Mouse (Mus musculus) heart, embryonic 15.5 days (tissue): ENCODE measurements around the gene Zfp553. TPM values are rescaled to one million over a fixed set of nuclear protein-coding genes. Genes with fewer than 3 reads are reported as not detected.

Experiments
- ATAC-seq: fragments of 200-750 bp; cut with Nextera tagmentation; replicated peaks from 2 replicates; pipeline ENCODE4 v1.8.0; 2017; ENCODE audit warnings: low read depth, moderate TSS enrichment; ENCODE audit not compliant: insufficient number of reproducible peaks, insufficient read depth, low FRiP score
- H3K27ac ChIP-seq: fragments of 300-500 bp; sonication (generic); 2 replicates; pipeline ENCODE4 v1.5.1; 2015; ENCODE audit warnings: mild to moderate bottlenecking, inconsistent platforms
- H3K27me3 ChIP-seq: fragments of 300-500 bp; sonication (generic); 2 replicates; pipeline ENCODE4 v1.6.1; 2015; ENCODE audit warnings: inconsistent platforms
- H3K36me3 ChIP-seq: fragments of 300-500 bp; sonication (generic); 2 replicates; pipeline ENCODE4 v1.6.1; 2015; ENCODE audit warnings: mild to moderate bottlenecking, inconsistent platforms
- H3K4me1 ChIP-seq: fragments of 300-500 bp; sonication (generic); replicated peaks from 2 replicates; pipeline ENCODE4 v1.6.1; 2015; ENCODE audit warnings: inconsistent platforms
- H3K4me2 ChIP-seq: fragments of 300-500 bp; sonication (generic); 2 replicates; pipeline ENCODE4 v1.6.1; 2015; ENCODE audit warnings: inconsistent platforms, mild to moderate bottlenecking, moderate library complexity
- H3K4me3 ChIP-seq: fragments of 300-500 bp; sonication (generic); 2 replicates; pipeline ENCODE4 v1.5.1; 2015; ENCODE audit warnings: mild to moderate bottlenecking, inconsistent platforms
- H3K9ac ChIP-seq: fragments of 300-500 bp; sonication (generic); 2 replicates; pipeline ENCODE4 v1.6.1; 2015; ENCODE audit warnings: mild to moderate bottlenecking, inconsistent platforms
- H3K9me3 ChIP-seq: fragments of 300-500 bp; sonication (generic); replicated peaks from 2 replicates; pipeline ENCODE4 v1.6.1; 2016; ENCODE audit warnings: inconsistent platforms
- WGBS: fragments of 180-500 bp; shearing (Covaris S2); methylation state at CpG from one replicate; pipeline ENCODE4 v1.1.7; 2015; ENCODE audit warnings: mixed read lengths; 5-methylcytosine and 5-hydroxymethylcytosine counted together
- polyA plus RNA-seq: library from polyadenylated mRNA; unstranded; fragments of >200 nt; fragmentation: Nextera tagmentation; extraction: Ambion mirVana; gene quantifications from 2 replicates; pipeline ENCODE4 v1.2.1, GENCODE M21; 2015

Zfp553 gene
- polyA plus RNA-seq, 1 experiment from 2014 or later = 17.8 TPM

DNA sequence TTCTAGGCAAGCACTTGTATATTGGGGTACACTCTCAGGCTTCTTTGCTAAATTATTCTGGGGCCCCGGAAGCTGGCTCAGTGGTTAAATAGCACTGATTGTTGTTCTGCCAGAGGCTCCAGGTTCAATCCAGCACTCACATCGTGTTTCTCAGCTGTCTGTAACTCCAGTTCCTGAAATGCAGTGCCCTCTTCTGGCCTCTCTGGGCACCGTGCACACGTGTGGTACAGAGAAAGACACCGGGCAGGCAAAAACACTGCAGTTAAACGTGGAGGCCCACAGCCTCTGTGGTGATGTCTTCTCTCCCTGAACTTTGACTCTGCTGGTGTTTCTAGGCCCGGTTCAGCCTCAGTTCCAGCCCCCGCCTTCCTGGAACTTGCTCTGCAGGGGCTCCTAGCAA, 45.5 kb downstream of the Zfp553 start:
- H3K4me2 ChIP-seq = no peak overlapping the region
- H3K27me3 ChIP-seq = no peaks in the 10 kb centered on the region
- H3K9ac ChIP-seq = no peak overlapping the region
- H3K36me3 ChIP-seq = no peaks in the 10 kb centered on the region
- H3K4me3 ChIP-seq = no peak overlapping the region
- H3K27ac ChIP-seq = no peak overlapping the region
- no peaks in the 10 kb centered on the region for H3K9me3 ChIP-seq
- ATAC-seq = no peak
- WGBS = 18% methylated on average over 8 of the region's 8 CpGs
- H3K4me1 ChIP-seq = peaks cover 9% of the 10 kb centered on the region; the same call in 1 of the 2 replicates

DNA sequence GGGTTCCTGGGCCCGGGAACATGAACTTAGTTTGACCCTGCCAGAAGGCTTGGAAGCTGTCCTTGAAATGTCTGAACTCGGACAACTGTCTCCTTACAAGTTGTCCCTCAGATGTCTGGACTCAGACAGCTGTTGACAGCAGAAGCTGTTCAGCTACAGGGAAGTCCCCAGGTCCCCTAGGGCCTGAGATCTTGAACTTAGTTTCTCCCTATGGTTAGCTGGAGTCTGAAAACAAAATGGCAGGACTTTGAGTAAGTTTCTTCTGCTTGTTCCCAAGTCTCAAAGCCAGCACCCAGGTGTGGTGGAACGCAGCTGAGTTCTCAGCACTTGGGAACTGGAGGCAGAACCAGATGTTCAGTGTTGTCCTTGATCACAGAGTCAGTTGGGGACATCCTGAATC, 47.2 kb downstream of the Zfp553 start:
- Histone ChIP-seq H3K4me1 (0 out of 2 replicates have a peak, but pooled peaks cover 5% of the 10 kb centered on the region), H3K9me3 (no peaks in the 10 kb centered on the region), H3K4me2 (no peak overlapping the region), H3K27me3 (no peaks in the 10 kb centered on the region), H3K4me3 (no peak overlapping the region), H3K27ac (no peak overlapping the region), H3K9ac (no peak overlapping the region), H3K36me3 (no peaks in the 10 kb centered on the region)
- WGBS = 38% methylated on average over 3 of the region's 3 CpGs
- ATAC-seq = no peak

GRCm38 (mm10) chr7:127281114-127281513, 48.3 kb downstream of the Zfp553 start:
- WGBS = 39% methylated on average over 4 of the region's 4 CpGs
- Histone ChIP-seq H3K9ac (no peak overlapping the region), H3K4me1 (0 out of 2 replicates have a peak, but pooled peaks cover 5% of the 10 kb centered on the region), H3K36me3 (no peaks in the 10 kb centered on the region), H3K9me3 (no peaks in the 10 kb centered on the region), H3K4me2 (no peak overlapping the region), H3K27ac (0 out of 2 replicates have a peak overlapping the region, but pooled peaks have one; percentile 33), H3K27me3 (no peaks in the 10 kb centered on the region), H3K4me3 (no peak overlapping the region)
- ATAC-seq = no peak

DNA sequence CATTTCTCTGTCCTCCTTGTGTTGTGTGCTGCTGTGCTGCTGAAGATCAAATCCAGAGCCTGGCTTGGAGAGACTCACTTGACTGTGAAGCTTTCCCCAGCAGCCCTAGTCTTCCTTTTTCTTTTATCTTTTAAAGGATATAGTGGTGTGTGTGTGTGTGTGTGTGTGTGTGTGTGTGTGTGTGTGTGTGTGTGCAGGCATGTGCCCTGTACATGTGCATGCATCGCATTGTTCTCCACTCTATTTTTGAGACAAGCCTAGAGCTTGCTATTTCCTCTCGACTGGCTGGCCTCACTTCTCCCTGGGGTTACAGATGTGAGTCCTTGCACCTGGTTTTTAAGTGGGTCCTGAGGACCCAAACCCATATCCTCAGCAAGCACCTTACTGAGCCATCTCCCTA, 49.3 kb downstream of the Zfp553 start:
- Histone ChIP-seq H3K4me1 (0 out of 2 replicates have a peak, but pooled peaks cover 5% of the 10 kb centered on the region), H3K9me3 (no peaks in the 10 kb centered on the region), H3K27ac (no peak overlapping the region), H3K4me3 (no peak overlapping the region), H3K4me2 (no peak overlapping the region), H3K27me3 (no peaks in the 10 kb centered on the region), H3K36me3 (no peaks in the 10 kb centered on the region), H3K9ac (no peak overlapping the region)
- 81% methylated on average over 2 of the region's 2 CpGs for WGBS
- no peak for ATAC-seq

GRCm38 (mm10) chr7:127285154-127285553, 52.3 kb downstream of the Zfp553 start:
- WGBS = 49% methylated on average over 10 of the region's 10 CpGs
- no peak overlapping the region for H3K4me3 ChIP-seq
- H3K4me2 ChIP-seq = no peak overlapping the region
- H3K27me3 ChIP-seq = no peaks in the 10 kb centered on the region
- H3K36me3 ChIP-seq = no peaks in the 10 kb centered on the region
- H3K9me3 ChIP-seq = peaks cover 9% of the 10 kb centered on the region; the same call in 1 of the 2 replicates
- no peak overlapping the region for H3K27ac ChIP-seq
- ATAC-seq = no peak
- no peak overlapping the region for H3K9ac ChIP-seq
- 0 out of 2 replicates have a peak, but pooled peaks cover 3% of the 10 kb centered on the region for H3K4me1 ChIP-seq

Other genes with a start within 250 kb of the Zfp553 start
- gene Mvp, start 218.4 kb upstream of the Zfp553 start, polyA plus RNA-seq = 14.5 and 18.1 TPM in 2 replicates
- gene Pagr1b, start 216.6 kb upstream of the Zfp553 start, polyA plus RNA-seq = 0.74 TPM in 1 of 2 replicates, not detected in the other
- gene Pagr1a, start 215.7 kb upstream of the Zfp553 start, polyA plus RNA-seq = 59.7 and 73.1 TPM in 2 replicates
- 15.7 and 16.6 TPM in 2 replicates for gene Gm42742, start 212.0 kb upstream of the Zfp553 start, polyA plus RNA-seq
- gene Prrt2, start 211.8 kb upstream of the Zfp553 start, polyA plus RNA-seq = 1.9 and 4.1 TPM in 2 replicates
- 35.6 and 53.7 TPM in 2 replicates for gene Maz, start 206.0 kb upstream of the Zfp553 start, polyA plus RNA-seq
- 67.5 and 81.9 TPM in 2 replicates for gene Kif22, start 190.6 kb upstream of the Zfp553 start, polyA plus RNA-seq
- gene Zg16, start 145.7 kb upstream of the Zfp553 start, polyA plus RNA-seq = not detected in 2 replicates
- 1.6 and 6.7 TPM in 2 replicates for gene AI467606, start 141.7 kb upstream of the Zfp553 start, polyA plus RNA-seq
- gene Qprt, start 110.8 kb upstream of the Zfp553 start, polyA plus RNA-seq = 1.8 and 2.6 TPM in 2 replicates
- gene Spn, start 95.2 kb upstream of the Zfp553 start, polyA plus RNA-seq = 0.23 and 1.5 TPM in 2 replicates
- gene Cd2bp2, start 37.0 kb upstream of the Zfp553 start, polyA plus RNA-seq = 35.4 and 42.5 TPM in 2 replicates
- gene Tbc1d10b, start 24.6 kb upstream of the Zfp553 start, polyA plus RNA-seq = 17.0 and 21.3 TPM in 2 replicates
- 11.6 and 15.4 TPM in 2 replicates for gene Mylpf, start 24.2 kb upstream of the Zfp553 start, polyA plus RNA-seq
- gene Sept1, start 69 bp downstream of the Zfp553 start, polyA plus RNA-seq = 22.8 and 33.9 TPM in 2 replicates
- 32.0 and 38.8 TPM in 2 replicates for gene Zfp771, start 11.2 kb downstream of the Zfp553 start, polyA plus RNA-seq
- 134 and 135 TPM in 2 replicates for gene Dctpp1, start 27.6 kb downstream of the Zfp553 start, polyA plus RNA-seq
- 51.9 and 54.8 TPM in 2 replicates for gene Sephs2, start 41.0 kb downstream of the Zfp553 start, polyA plus RNA-seq
- 1.3 and 5.1 TPM in 2 replicates for gene Itgal, start 63.2 kb downstream of the Zfp553 start, polyA plus RNA-seq
- gene Zfp768, start 112.5 kb downstream of the Zfp553 start, polyA plus RNA-seq = 17.1 and 19.6 TPM in 2 replicates
- gene Zfp747, start 143.0 kb downstream of the Zfp553 start, polyA plus RNA-seq = 4.6 and 5.6 TPM in 2 replicates
- gene 9130019O22Rik, start 154.1 kb downstream of the Zfp553 start, polyA plus RNA-seq = 3.0 and 4.4 TPM in 2 replicates
- gene E430018J23Rik, start 160.6 kb downstream of the Zfp553 start, polyA plus RNA-seq = 3.7 and 4.8 TPM in 2 replicates
- 4.8 and 6.3 TPM in 2 replicates for gene Zfp764, start 173.8 kb downstream of the Zfp553 start, polyA plus RNA-seq
- 12.0 and 15.6 TPM in 2 replicates for gene Zfp688, start 189.0 kb downstream of the Zfp553 start, polyA plus RNA-seq
- gene Zfp689, start 216.1 kb downstream of the Zfp553 start, polyA plus RNA-seq = 3.9 and 5.6 TPM in 2 replicates
- 27.7 and 32.6 TPM in 2 replicates for gene Prr14, start 226.6 kb downstream of the Zfp553 start, polyA plus RNA-seq
- 7.0 and 9.0 TPM in 2 replicates for gene Fbrs, start 246.1 kb downstream of the Zfp553 start, polyA plus RNA-seq